Mouse (Mus musculus) bone marrow macrophage, adult 2 months (primary cell): ENCODE measurements around the gene A030005K14Rik. TPM values are rescaled to one million over a fixed set of nuclear protein-coding genes. Genes with fewer than 3 reads are reported as not detected.
A peak's percentile ranks its signal among the peaks of the same experiment; 100 is the strongest.

Experiments
- H3K27ac ChIP-seq: 2 replicates; pipeline ENCODE4 v1.5.1; 2012; ENCODE audit warnings: low read depth, low read length; ENCODE audit not compliant: insufficient read depth
- H3K4me1 ChIP-seq: 2 replicates; pipeline ENCODE4 v1.6.1; 2012; ENCODE audit warnings: low read length; ENCODE audit not compliant: control insufficient read depth, insufficient read depth
- H3K4me3 ChIP-seq: 2 replicates; pipeline ENCODE4 v1.5.1; 2012; ENCODE audit warnings: mild to moderate bottlenecking, low read length, moderate library complexity; ENCODE audit not compliant: insufficient read depth
- CTCF ChIP-seq: IDR thresholded peaks from 2 replicates; pipeline ENCODE4 v1.5.1; 2012; ENCODE audit warnings: low read depth, mild to moderate bottlenecking, low read length, moderate library complexity
- POLR2A ChIP-seq: IDR thresholded peaks from 2 replicates; pipeline ENCODE4 v1.6.1; 2012; ENCODE audit warnings: mild to moderate bottlenecking, low read depth, low read length, borderline replicate concordance
- polyA plus RNA-seq: library from polyadenylated mRNA; stranded (reverse); fragments of >200 nt; gene quantifications from 2 replicates; pipeline ENCODE4 v1.2.4, GENCODE M21; 2012; ENCODE audit not compliant: missing spikeins, insufficient read depth, insufficient read length

Gene A030005K14Rik
- polyA plus RNA-seq, 1 experiment = not detected

DNA sequence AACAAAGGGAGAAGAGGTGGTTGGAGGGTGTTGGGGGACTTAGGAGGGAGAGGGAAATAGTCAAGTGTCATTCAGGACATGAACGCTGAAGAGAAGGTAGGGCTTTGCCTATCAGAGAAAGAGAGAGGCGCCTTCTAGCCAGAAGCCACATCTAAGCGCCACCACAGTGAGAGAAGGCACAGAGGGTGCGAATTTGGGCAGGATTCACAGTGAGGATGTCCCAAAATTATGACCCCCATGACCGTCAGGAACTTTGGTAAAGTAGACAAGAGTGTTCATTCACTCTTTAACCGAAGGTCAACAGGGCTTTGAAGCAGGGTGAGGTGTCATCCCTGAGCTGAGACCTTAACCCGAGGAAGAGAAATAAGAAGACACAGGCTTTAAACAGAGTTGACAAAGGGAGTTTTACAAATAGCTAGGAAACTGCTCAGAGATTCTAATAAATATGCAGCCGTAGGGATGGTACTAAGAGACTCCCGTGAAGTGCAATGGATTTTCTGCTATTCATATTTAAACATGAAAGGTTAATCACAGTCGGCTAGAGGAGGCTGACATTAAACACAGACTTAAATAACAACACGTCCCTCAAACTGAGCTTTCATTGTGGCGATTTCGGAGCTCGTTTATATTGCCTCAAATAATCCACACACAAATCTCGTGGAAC is 16.5 kb upstream of the A030005K14Rik start:
- Histone ChIP-seq H3K4me3 (no peak overlapping the region; the same call in 1 of the 2 replicates), H3K4me1 (no peaks in the 10 kb centered on the region), H3K27ac (no peak overlapping the region)
- TF ChIP-seq POLR2A (no peak), CTCF (no peak)

DNA sequence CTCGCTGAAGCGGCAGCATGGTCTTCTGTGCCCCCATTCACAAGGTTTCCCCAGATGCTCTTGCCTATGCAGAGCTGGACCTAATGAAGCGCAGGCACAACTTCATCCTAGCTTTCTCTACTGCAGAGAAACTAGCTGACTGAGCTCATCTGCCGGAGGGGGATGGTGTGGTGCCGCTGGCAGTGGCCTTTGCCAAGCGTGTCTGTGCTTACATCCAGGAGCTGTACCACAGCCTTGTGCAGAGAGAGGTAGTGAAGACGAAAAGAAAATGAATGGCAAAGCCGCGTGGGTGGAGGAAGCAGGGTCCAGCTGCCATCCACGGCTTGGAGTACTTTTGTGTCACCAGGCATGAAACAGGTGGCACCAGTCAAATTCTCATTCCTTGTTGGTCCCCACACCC is 8.0 kb upstream of the A030005K14Rik start:
- no peak for TF ChIP-seq POLR2A
- TF ChIP-seq CTCF = no peak
- H3K27ac ChIP-seq = no peak overlapping the region
- H3K4me3 ChIP-seq = no peak overlapping the region
- H3K4me1 ChIP-seq = no peaks in the 10 kb centered on the region

DNA sequence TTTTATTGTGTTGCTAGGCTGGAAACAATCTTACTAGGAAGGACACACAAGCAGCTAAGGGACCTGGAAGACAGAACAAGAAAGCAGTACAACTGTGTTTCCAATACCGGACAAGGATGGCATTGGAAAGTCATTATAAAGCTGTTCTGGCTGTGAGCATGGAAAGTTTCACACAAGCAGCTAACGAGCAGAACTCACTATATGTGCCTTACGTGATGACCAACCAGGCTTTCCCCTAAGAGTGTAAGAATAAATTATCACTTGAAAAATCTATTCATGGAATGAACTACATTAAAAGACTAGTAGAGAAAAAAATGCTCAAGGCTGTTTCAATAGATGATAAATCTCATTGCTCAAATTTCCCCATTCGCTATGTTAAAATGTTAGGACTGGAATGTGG is 7.4 kb upstream of the A030005K14Rik start:
- no peak for TF ChIP-seq POLR2A
- TF ChIP-seq CTCF = no peak
- Histone ChIP-seq H3K4me1 (no peaks in the 10 kb centered on the region), H3K4me3 (no peak overlapping the region), H3K27ac (no peak overlapping the region)

DNA sequence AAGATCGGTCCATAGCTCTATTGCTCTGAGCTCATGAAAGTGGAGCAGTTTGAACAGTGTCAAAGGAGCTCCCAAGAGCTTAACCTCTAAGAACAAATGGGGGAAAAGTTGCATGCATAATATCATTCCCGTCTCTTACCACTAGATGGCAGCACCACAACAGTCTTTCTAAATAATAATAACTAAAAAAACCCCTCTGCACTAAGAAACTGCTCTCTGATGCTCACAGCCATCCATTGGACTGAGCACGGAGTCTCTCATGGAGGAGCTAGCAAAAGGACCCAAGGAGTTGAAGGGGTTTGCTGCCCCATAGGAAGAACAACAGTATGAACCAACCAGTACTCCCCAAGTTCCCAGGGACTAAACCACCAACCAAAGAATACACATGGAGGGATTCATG is 5.7 kb upstream of the A030005K14Rik start:
- Histone ChIP-seq H3K4me1 (no peaks in the 10 kb centered on the region), H3K27ac (no peak overlapping the region), H3K4me3 (no peak overlapping the region)
- TF ChIP-seq POLR2A (no peak), CTCF (peak; percentile 67)

DNA sequence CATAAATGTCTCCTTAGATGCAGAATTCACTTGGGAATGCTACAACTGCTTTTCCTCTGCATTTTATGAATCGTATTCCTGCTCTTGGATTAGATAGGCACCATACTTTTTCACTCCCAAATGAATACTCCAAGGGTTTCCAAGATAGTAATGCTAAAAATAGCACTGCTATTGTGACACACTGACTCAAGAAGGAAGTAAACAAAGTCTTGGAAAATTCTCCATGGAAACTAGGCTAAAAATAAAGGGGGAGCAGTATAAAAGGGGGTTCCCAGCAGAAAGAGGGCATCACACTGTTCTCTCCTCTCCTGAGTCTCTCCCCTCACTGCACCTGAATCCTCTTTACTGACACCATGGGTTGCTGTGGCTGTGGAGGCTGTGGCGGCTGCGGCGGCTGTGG is 1.5 kb upstream of the A030005K14Rik start, which contains the start of gene Krtap28-13:
Gene Krtap28-13 (plus strand): TSS at position 288 of the 400 bp plus-strand sequence.
- Histone ChIP-seq H3K4me3 (no peak within 1 kb of the TSS), H3K27ac (no peak within 1 kb of the TSS), H3K4me1 (no peaks in the 10 kb centered on the region)
- TF ChIP-seq POLR2A = no peak
- TF ChIP-seq CTCF = no peak

DNA sequence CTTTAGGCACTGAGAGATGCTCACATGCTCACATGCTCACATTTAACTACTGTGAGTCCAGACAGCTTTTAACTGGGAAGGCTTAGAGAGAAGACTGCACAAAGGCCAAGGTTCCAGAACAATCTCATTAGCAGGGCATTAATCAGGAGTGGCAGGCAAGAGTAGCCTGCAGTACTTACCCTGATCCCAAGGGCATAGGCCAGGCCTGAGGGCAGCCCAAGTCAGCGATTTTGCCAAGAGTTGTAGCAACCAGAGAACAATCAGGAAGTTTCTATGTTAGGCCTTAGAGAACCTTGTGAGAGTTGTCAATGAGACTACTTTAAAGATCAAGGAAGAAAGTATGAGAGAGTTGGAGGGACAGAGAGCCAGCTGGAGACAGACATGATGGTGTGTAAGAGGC is 697 bp downstream of the A030005K14Rik start:
- Histone ChIP-seq H3K27ac (no peak overlapping the region), H3K4me1 (no peaks in the 10 kb centered on the region), H3K4me3 (no peak overlapping the region)
- TF ChIP-seq POLR2A = no peak
- TF ChIP-seq CTCF = no peak

DNA sequence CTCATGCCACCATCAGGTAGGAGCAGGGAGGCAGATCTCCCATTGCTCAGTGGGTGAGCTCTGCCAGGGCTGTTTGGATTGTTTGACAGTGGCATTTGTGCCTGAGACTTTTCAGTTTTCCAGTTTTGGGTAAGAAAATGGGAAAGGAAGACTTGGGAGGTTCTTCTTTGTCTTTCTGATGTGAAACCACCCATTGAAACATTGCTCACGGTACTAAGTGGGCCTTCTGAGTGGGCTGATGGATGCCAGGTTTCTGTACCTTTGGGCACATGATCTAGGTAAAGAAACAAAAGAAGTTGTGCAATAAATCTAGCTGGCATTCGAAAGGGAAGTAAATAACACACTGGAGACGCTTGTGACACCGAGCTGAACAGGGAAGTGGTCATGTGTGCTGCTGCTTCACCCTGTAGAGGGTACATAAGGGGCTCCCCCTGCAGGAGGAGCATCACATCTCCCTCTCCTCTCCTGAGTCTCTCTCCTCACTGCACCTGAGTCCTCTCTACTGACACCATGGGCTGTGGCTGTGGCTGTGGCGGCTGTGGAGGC is 14.2 kb downstream of the A030005K14Rik start, which contains the start of gene Gm47969:
Gene Gm47969 (plus strand): TSS at position 51 of the 546 bp plus-strand sequence.
- TF ChIP-seq POLR2A = no peak
- no peak for TF ChIP-seq CTCF
- peaks cover 3% of the 10 kb centered on the region; the same call in 1 of the 2 replicates for H3K4me1 ChIP-seq
- no peak within 1 kb of the TSS for H3K27ac ChIP-seq
- no peak within 1 kb of the TSS for H3K4me3 ChIP-seq

DNA sequence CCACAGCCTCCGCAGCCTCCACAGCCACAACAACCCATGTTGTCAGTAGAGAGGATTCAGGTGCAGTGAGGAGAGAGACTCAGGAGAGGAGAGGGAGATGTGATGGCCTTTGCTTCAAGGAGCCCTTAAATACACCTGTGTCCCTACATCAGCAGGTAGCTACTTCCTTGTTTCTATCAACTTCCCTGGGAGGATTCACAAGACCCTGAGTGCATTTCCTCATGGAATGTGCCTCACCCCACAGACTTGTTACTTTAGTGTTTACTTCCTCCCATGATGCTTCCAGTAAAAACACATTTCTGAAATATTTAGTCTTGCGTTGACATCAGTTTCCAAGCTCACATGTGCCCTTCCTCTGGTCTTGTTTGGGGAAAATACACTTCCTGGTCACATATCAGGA is 16.8 kb downstream of the A030005K14Rik start, which contains the start of gene Krtap28-10:
Gene Krtap28-10 (minus strand): TSS at position 101 of the 400 bp plus-strand sequence.
- Histone ChIP-seq H3K4me1 (peaks cover 3% of the 10 kb centered on the region; the same call in 1 of the 2 replicates), H3K4me3 (no peak within 1 kb of the TSS), H3K27ac (no peak within 1 kb of the TSS)
- TF ChIP-seq POLR2A = no peak
- TF ChIP-seq CTCF = no peak

DNA sequence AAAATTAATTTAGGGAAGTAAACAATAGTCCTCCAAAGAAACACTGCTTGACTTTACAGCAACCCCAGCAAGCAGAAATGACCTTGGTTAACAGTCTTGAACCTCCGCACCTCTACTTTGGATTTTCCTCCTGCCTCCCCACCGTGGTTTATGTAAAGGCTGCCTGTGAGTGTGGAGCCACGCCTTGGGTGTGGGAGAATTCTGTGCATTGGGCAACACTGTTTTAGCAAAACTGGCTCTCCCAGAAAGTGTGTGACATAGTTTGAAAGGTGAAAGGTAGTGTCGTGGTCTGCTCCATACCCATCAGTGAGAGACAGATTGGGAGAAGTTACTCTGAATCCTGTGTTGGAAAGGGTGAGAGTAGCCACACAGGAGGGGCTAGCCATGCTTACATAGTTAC is 20.1 kb downstream of the A030005K14Rik start:
- no peak overlapping the region for H3K4me3 ChIP-seq
- H3K4me1 ChIP-seq = no peaks in the 10 kb centered on the region
- no peak for TF ChIP-seq CTCF
- no peak for TF ChIP-seq POLR2A
- H3K27ac ChIP-seq = no peak overlapping the region

DNA sequence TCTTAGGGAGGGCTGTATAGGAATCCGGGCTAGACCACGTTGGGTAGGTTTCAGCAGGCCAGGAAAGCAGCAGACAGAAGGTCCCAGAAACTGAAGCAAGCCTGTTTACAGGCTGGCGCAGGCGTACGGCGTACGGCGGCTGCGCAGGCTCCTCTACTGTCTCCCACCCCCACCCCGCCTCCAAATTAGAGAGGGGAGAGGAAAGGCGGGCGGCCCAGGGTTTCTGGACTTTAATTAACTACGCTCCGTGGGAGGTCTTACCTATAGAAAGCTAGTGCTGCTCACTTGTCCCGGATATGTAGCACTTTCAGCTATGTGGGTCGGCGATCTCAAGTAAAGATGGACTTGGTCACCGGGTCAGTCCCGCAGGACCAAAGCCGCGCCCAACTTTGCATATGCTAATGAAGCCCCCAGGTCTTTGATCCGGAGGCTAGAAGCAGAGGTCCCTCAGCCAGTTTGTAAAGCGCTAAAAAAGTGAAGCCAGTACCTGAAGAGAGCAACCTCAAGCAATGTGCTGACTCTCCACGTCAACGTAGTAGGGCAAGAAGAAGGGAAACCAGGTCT is 21.0 kb downstream of the A030005K14Rik start, which contains the start of gene Slc19a3:
Gene Slc19a3 (minus strand): TSS at position 340 of the 564 bp plus-strand sequence.
- H3K4me3 ChIP-seq = peak within 1 kb of the TSS; percentile 42
- no peak within 1 kb of the TSS for H3K27ac ChIP-seq
- no peak for TF ChIP-seq POLR2A
- no peak for TF ChIP-seq CTCF
- no peaks in the 10 kb centered on the region for H3K4me1 ChIP-seq
